Mouse (Mus musculus): ENCODE data around the gene Mical1.
A peak's percentile ranks its signal among the peaks of the same experiment; 100 is the strongest.

The Mical1 gene

GRCm38 (mm10) chr10:41476171-41477017 lies at the start of gene Mical1:
Gene Mical1 (plus strand): TSS chr10:41476314.
- peak in 1 of 2 experiments; percentile 40 for DNase-seq

- no peak for DNase-seq
These were observed 49.7 kb upstream of the Mical1 start for GRCm38 (mm10) chr10:41426368-41426767.

GRCm38 (mm10) chr10:41434624-41435023 lies 41.5 kb upstream of the Mical1 start:
- DNase-seq, result peak; percentile 61 to 76

- no peak for DNase-seq
These were observed 41.0 kb upstream of the Mical1 start for GRCm38 (mm10) chr10:41435141-41435540.

GRCm38 (mm10) chr10:41448216-41448615 lies 27.9 kb upstream of the Mical1 start:
- DNase-seq, result no peak

GRCm38 (mm10) chr10:41449684-41450083 lies 26.4 kb upstream of the Mical1 start:
- peak; percentile 57 to 67 for DNase-seq

- peak; percentile 98 to 99 for DNase-seq
These were observed 25.9 kb upstream of the Mical1 start, which contains the start of gene Zbtb24 for GRCm38 (mm10) chr10:41450137-41450670. Gene Zbtb24 (plus strand): TSS chr10:41450383.

- DNase-seq, result no peak
These were observed 25.2 kb upstream of the Mical1 start for GRCm38 (mm10) chr10:41450780-41451522.

- no peak for DNase-seq
These were observed 24.5 kb upstream of the Mical1 start for GRCm38 (mm10) chr10:41451656-41452055.

- no peak for DNase-seq
These were observed 23.3 kb upstream of the Mical1 start for GRCm38 (mm10) chr10:41452791-41453190.

GRCm38 (mm10) chr10:41459990-41460389 lies 16.1 kb upstream of the Mical1 start:
- peak in 1 of 2 experiments; percentile 32 for DNase-seq

GRCm38 (mm10) chr10:41460501-41460900 lies 15.6 kb upstream of the Mical1 start:
- peak in 1 of 2 experiments; percentile 16 for DNase-seq

GRCm38 (mm10) chr10:41461057-41461722 lies 14.9 kb upstream of the Mical1 start:
- DNase-seq, result no peak

GRCm38 (mm10) chr10:41464401-41464955 lies 11.6 kb upstream of the Mical1 start:
- peak in 1 of 2 experiments; percentile 11 for DNase-seq

- DNase-seq, result no peak
These were observed 8.8 kb upstream of the Mical1 start for GRCm38 (mm10) chr10:41467325-41467724.

GRCm38 (mm10) chr10:41470693-41471092 lies 5.4 kb upstream of the Mical1 start:
- DNase-seq, result no peak

GRCm38 (mm10) chr10:41472534-41472933 lies 3.6 kb upstream of the Mical1 start:
- no peak for DNase-seq

GRCm38 (mm10) chr10:41472962-41473481 lies 3.1 kb upstream of the Mical1 start:
- DNase-seq, result no peak

- no peak for DNase-seq
These were observed 2.2 kb upstream of the Mical1 start for GRCm38 (mm10) chr10:41473782-41474468.

GRCm38 (mm10) chr10:41474981-41475391 lies 1.1 kb upstream of the Mical1 start:
- DNase-seq, result no peak

GRCm38 (mm10) chr10:41477018-41477277 lies 834 bp downstream of the Mical1 start:
- no peak for DNase-seq

All from cerebellum, postnatal 25 days (tissue).